Mouse (Mus musculus) heart, adult 2 months (tissue): ENCODE results near the gene Kcnk10. TPM values are rescaled to one million over a fixed set of nuclear protein-coding genes. Genes with fewer than 3 reads are reported as not detected.
"Not testable (repeated sequence)": the region's sequence is repeated elsewhere in the genome, so short reads cannot be mapped to it uniquely, and the experiment has no call there.

Experiments used
- DNase-seq, 2 experiments: peaks; one replicate each; pipeline ENCODE4 v3.0.0; 2021
- H3K27ac ChIP-seq: fragments of 200-600 bp; 2 replicates; pipeline ENCODE4 v1.8.1; 2022
- H3K27me3 ChIP-seq: fragments of 200-500 bp; 2 replicates; pipeline ENCODE4 v1.6.1; 2012; ENCODE audit warnings: mild to moderate bottlenecking, low read length, inconsistent platforms, mixed read lengths; ENCODE audit not compliant: control insufficient read depth, insufficient read depth
- H3K36me3 ChIP-seq: fragments of 200-500 bp; 2 replicates; pipeline ENCODE4 v1.6.1; 2012; ENCODE audit warnings: low read length, inconsistent platforms; ENCODE audit not compliant: control insufficient read depth, insufficient read depth
- H3K4me1 ChIP-seq: fragments of 200-500 bp; 2 replicates; pipeline ENCODE4 v1.6.1; 2011; ENCODE audit warnings: low read length; ENCODE audit not compliant: control insufficient read depth, insufficient read depth
- H3K4me3 ChIP-seq: fragments of 200-600 bp; 2 replicates; pipeline ENCODE4 v1.8.1; 2022
- H3K79me2 ChIP-seq: fragments of 200-500 bp; replicated peaks from 2 replicates; pipeline ENCODE4 v1.6.1; 2012; ENCODE audit warnings: mild to moderate bottlenecking, inconsistent platforms, low read length, moderate library complexity, mixed read lengths; ENCODE audit not compliant: control insufficient read depth, insufficient read depth
- H3K9ac ChIP-seq: fragments of 200-500 bp; 2 replicates; pipeline ENCODE4 v1.6.1; 2012; ENCODE audit warnings: low read depth, mild to moderate bottlenecking, control low read depth, inconsistent platforms, low read length, mixed read lengths
- CTCF ChIP-seq: fragments of 200-600 bp; IDR thresholded peaks from 2 replicates; pipeline ENCODE4 v1.8.1; 2022; ENCODE audit warnings: antibody characterized with exemption, mild to moderate bottlenecking, moderate library complexity
- EP300 ChIP-seq: fragments of 200-500 bp; IDR thresholded peaks from 2 replicates; pipeline ENCODE4 v1.6.1; 2011; ENCODE audit warnings: low read depth, low read length, control low read depth; ENCODE audit not compliant: insufficient read depth
- POLR2A ChIP-seq: fragments of 200-500 bp; IDR thresholded peaks from 2 replicates; pipeline ENCODE4 v1.6.1; 2011; ENCODE audit warnings: mild to moderate bottlenecking, low read depth, low read length, control low read depth; ENCODE audit not compliant: insufficient read depth
- WGBS: fragments of 180-500 bp; shearing (Covaris S2); methylation state at CpG from one replicate; pipeline ENCODE4 v1.1.7; 2018; 5-methylcytosine and 5-hydroxymethylcytosine counted together
- intact Hi-C: fragments of 180-260 bp; cut with DNase I; formaldehyde crosslinking; loops from one replicate; pipeline ENCODE4 v1.15.1; 2025
- long read RNA-seq: library from polyadenylated mRNA; stranded (forward); transcript quantifications from one replicate; pipeline ENCODE4 v2.0.0, GENCODE M21; 2021
- polyA plus RNA-seq: library from polyadenylated mRNA; depleted of rRNA; stranded (reverse); fragments of >200 nt; gene quantifications from 2 replicates; pipeline ENCODE4 v1.2.3, GENCODE M21; 2012; rRNA removed
- total RNA-seq, 2 experiments: library from RNA; stranded (reverse); gene quantifications; 2 replicates each; pipeline ENCODE4 v1.2.3; 2021

The Kcnk10 gene
- total RNA-seq = not detected
- polyA plus RNA-seq = 0.03 and 0.16 TPM in 2 replicates
- long read RNA-seq = 0 reads

DNA sequence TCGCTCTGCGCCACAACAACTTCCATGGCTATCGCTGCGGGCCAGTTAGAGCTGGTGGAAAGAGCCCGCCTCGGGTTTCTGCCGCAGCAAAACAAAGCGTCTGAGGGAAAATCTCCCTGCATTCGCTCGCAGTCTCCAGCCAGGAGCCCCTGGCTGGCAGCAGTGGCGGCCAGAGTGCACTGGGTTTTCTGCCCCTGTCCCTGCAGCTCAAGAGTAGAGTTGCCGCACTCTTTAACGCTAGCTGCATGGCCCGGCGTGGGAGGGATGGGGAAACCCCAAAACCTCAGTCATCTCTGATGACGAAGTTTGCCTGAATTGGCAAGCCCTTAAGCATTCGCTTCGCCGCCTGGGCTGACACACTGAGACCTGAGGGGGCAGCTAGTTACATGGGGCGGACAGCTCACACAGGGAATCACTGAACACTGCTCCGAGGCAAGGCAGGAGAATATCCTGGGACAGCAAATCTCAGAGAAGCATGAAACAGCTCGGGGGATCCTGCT is at the start of gene Kcnk10:
Kcnk10 (minus strand) TSS at position 450 of the 500 bp plus-strand sequence.
- H3K9ac ChIP-seq = no peak within 1 kb of the TSS
- peaks cover 12% of the 10 kb centered on the region for H3K27me3 ChIP-seq
- WGBS = 3% methylated on average over 22 of the region's 22 CpGs
- peak in 1 of 2 experiments; percentile 17 for DNase-seq
- intact Hi-C loops = no loop called here
- H3K27ac ChIP-seq = no peak within 1 kb of the TSS
- no peaks in the 10 kb centered on the region for H3K36me3 ChIP-seq
- H3K4me3 ChIP-seq = no peak within 1 kb of the TSS
- no peaks in the 10 kb centered on the region for H3K4me1 ChIP-seq
- TF ChIP-seq POLR2A = no peak
- no peak for TF ChIP-seq EP300
- TF ChIP-seq CTCF = no peak
- H3K79me2 ChIP-seq = no peaks in the 10 kb centered on the region

DNA sequence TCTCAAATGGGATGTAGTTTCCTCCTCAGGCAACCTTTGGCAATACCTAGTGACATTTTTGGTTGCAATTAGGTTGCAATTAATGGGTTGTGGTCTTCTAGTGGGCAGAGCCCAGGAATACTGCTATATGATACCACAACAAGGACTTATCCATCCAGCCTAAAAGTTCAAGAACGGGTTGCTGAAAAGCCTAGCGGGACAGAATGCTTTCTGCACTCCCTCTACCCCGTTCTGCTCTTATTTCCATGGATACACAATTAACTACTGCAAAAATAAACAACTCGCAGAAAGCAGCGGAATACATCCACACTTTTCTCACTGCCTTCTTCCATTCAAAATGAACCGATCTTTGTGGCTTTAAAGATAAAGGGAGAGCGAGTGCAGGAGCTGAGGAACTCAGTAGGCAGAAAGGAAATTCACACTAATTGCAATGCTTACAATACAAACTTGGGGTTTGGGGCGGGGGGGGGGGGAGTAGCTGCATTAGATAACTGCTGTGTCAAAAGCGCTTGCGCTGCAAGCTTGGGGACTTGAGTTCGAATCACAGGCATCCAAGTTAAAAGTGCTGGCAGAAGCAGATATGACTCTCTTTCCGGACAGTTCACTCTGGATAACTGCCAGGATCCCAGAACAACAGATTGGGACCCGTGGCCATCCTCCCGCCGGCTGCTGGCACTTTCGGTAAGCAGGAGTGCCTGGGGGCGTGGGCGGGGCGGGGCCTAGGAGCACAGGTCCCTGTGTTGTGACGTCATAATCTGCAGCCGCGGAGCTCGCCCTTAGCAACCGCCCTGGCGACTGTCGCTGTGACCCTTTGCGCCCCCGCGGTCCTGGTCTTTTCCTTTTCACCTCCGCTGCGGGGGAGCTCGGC is 49.5 kb upstream of the Kcnk10 start, which contains the start of gene Spata7:
Spata7 (plus strand) TSS at position 766 of the 868 bp plus-strand sequence.
- H3K27ac ChIP-seq = peak within 1 kb of the TSS; percentile 42; the same call in 1 of the 2 replicates
- TF ChIP-seq CTCF = no peak
- peak; percentile 29; the same call in 1 of the 2 replicates for TF ChIP-seq POLR2A
- TF ChIP-seq EP300 = no peak
- H3K79me2 ChIP-seq = no peaks in the 10 kb centered on the region
- peak within 1 kb of the TSS; percentile 74 for H3K4me3 ChIP-seq
- H3K9ac ChIP-seq = peak within 1 kb of the TSS; percentile 65
- DNase-seq = peak; percentile 83 to 85
- no peaks in the 10 kb centered on the region for H3K36me3 ChIP-seq
- intact Hi-C loops = no loop called here
- H3K27me3 ChIP-seq = no peaks in the 10 kb centered on the region
- 3% methylated on average over 32 of the region's 32 CpGs for WGBS
- no peaks in the 10 kb centered on the region for H3K4me1 ChIP-seq

- H3K36me3 ChIP-seq, H3K27me3 ChIP-seq, H3K4me1 ChIP-seq, DNase-seq, H3K9ac ChIP-seq, H3K79me2 ChIP-seq, H3K4me3 ChIP-seq, intact Hi-C loops, H3K27ac ChIP-seq: not testable (repeated sequence)
- WGBS = 84% methylated on average over 10 of the region's 10 CpGs
Observed at GRCm38 (mm10) chr12:98623266-98623665, 45.2 kb upstream of the Kcnk10 start.

- not testable (repeated sequence) for H3K9ac ChIP-seq, DNase-seq, H3K79me2 ChIP-seq, H3K27ac ChIP-seq, H3K4me1 ChIP-seq, H3K4me3 ChIP-seq, H3K36me3 ChIP-seq, H3K27me3 ChIP-seq
- intact Hi-C loops = loop anchor here (2.0 kb wide), 1 partner anchor 294 kb away; no protein-coding TSS in a partner anchor
- TF ChIP-seq CTCF = peak; percentile 42
- WGBS = 44% methylated on average over 6 of the region's 6 CpGs
Observed at GRCm38 (mm10) chr12:98620922-98621321, 42.8 kb upstream of the Kcnk10 start.

DNA sequence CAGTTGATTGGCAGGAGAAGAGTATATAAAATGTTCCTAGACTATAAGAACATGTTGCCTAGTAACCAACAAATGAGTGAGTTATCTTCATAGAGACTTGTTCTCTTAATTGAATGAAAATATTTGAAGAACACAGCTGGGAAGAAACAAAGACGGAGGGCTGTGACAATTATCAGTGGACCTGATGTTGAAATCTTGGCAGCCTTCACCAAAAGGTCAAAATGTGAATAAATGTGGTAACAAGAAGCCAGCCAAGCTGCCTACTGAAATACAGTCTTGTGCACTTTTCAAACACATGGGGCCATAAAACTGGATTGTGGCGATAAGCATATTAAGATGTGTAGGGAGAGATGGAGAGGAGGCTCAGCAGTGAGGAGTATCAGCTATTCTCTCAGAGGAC is 41.4 kb upstream of the Kcnk10 start:
- intact Hi-C loops = no loop called here
- TF ChIP-seq CTCF (no peak), EP300 (no peak), POLR2A (no peak)
- no peak overlapping the region for H3K27ac ChIP-seq
- 58% methylated on average over 2 of the region's 2 CpGs for WGBS
- H3K79me2 ChIP-seq = no peaks in the 10 kb centered on the region
- H3K27me3 ChIP-seq = no peaks in the 10 kb centered on the region
- no peaks in the 10 kb centered on the region for H3K4me1 ChIP-seq
- no peak overlapping the region for H3K9ac ChIP-seq
- no peak overlapping the region for H3K4me3 ChIP-seq
- H3K36me3 ChIP-seq = no peaks in the 10 kb centered on the region
- DNase-seq = no peak

- Histone ChIP-seq H3K27me3 (no peaks in the 10 kb centered on the region), H3K9ac (no peak overlapping the region), H3K79me2 (no peaks in the 10 kb centered on the region), H3K36me3 (no peaks in the 10 kb centered on the region), H3K4me3 (no peak overlapping the region), H3K4me1 (no peaks in the 10 kb centered on the region), H3K27ac (no peak overlapping the region)
- 50% methylated on average over 5 of the region's 5 CpGs for WGBS
- no peak for TF ChIP-seq POLR2A
- TF ChIP-seq CTCF = no peak
- TF ChIP-seq EP300 = no peak
- no peak for DNase-seq
- intact Hi-C loops = no loop called here
Observed at GRCm38 (mm10) chr12:98615746-98616145, 37.6 kb upstream of the Kcnk10 start.
